Comparison of ENCODE assay signal across 9 mouse cellular contexts in the genomic region with DNA sequence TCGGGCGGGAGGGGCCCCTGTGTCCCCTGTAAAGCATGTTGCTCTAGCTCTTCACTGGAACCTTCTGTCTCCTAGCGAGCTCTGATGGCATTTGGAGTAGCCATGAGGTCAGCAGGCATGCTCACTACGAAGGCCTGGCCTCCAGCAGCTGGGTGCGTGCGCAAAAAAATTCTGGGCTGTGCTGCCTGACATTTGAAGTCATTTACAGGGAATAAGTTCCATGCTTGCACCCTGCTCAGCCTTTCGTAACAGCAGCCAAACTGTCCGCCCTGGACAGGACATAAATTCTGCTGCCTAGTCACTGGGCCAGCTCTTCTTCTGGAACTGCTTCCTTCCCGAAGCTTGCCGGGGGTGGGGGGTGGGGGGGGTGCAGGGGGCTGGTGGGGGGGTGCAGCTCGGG. TPM values are rescaled to one million over a fixed set of nuclear protein-coding genes. Genes with fewer than 3 reads are reported as not detected.
DNase-seq lines count a peak whose midpoint lies in the region; ATAC-seq and TF ChIP-seq lines count a peak whose summit lies in the region.
"Had no signal": no experiment of that assay in that cellular context is flagged by ENCODE, and none has a peak within 500 bp of the region (broad histone marks: within the 10 kb centered on the region; RNA-seq: fewer than 3 reads in every experiment).

No protein-coding gene starts in this region.

- no peaks in the 10 kb centered on the region for H3K27me3 ChIP-seq in embryonic facial prominence, embryonic 14.5 days (replicated peaks; ENCODE audit: control insufficient read depth, insufficient read depth, low read length)
- no peaks in the 10 kb centered on the region for H3K27me3 ChIP-seq in kidney, postnatal 0 days (ENCODE audit: insufficient read depth, low read length)
- H3K27me3 ChIP-seq in stomach, postnatal 0 days (ENCODE audit: control insufficient read depth, insufficient read depth, low read length): no peaks in the 10 kb centered on the region

- WGBS in embryonic facial prominence, embryonic 14.5 days: 45% methylated on average over 11 of the region's 11 CpGs
- 14% methylated on average over 11 of the region's 11 CpGs for WGBS in kidney, postnatal 0 days
- WGBS in stomach, postnatal 0 days: 49% methylated on average over 11 of the region's 11 CpGs

- no peak for TF ChIP-seq EP300 in stomach, postnatal 0 days (optimal IDR thresholded peaks at IDR 0.05)

- H3K9ac ChIP-seq in embryonic facial prominence, embryonic 14.5 days (ENCODE audit: low read depth, low read length): no peak overlapping the region
- H3K9ac ChIP-seq in kidney, postnatal 0 days (ENCODE audit: low read depth, low read length): no peak overlapping the region
- no peak overlapping the region for H3K9ac ChIP-seq in stomach, postnatal 0 days (ENCODE audit: low read length)

- H3K4me3 ChIP-seq in embryonic facial prominence, embryonic 14.5 days (ENCODE audit: low read depth, low read length): no peak overlapping the region
- no peak overlapping the region for H3K4me3 ChIP-seq in kidney, postnatal 0 days (replicated peaks; ENCODE audit: low read depth, low read length)
- no peak overlapping the region for H3K4me3 ChIP-seq in stomach, postnatal 0 days (ENCODE audit: low read depth, low read length)
- H3K4me3 ChIP-seq: myocyte had no signal

- H3K27ac ChIP-seq in embryonic facial prominence, embryonic 14.5 days (replicated peaks; ENCODE audit: low read depth, low read length): no peak overlapping the region
- H3K27ac ChIP-seq in kidney, postnatal 0 days: peak overlapping the region; percentile 66; the same call in 1 of the 2 replicates
- H3K27ac ChIP-seq in stomach, postnatal 0 days (replicated peaks): no peak overlapping the region

- peak; percentile 44 for DNase-seq in ovary, postnatal 36 days (ENCODE audit: low spot score)
- no peak for DNase-seq in ovary, postnatal 10 days (ENCODE audit: low spot score)
- DNase-seq in embryonic facial prominence, embryonic 14.5 days (ENCODE audit: low spot score): peak; percentile 16
- DNase-seq in kidney, postnatal 0 days (ENCODE audit: low spot score): peak; percentile 87
- no peak for DNase-seq in stomach, postnatal 0 days (ENCODE audit: low spot score)
- DNase-seq in cerebellum, adult 9-11 months: no peak
- DNase-seq in frontal cortex, postnatal 10 days (ENCODE audit: low spot score in 2 of 2): no peak
- DNase-seq: gastrocnemius, postnatal 10 days had no signal

- peaks cover 7% of the 10 kb centered on the region; the same call in 1 of the 2 replicates for H3K4me1 ChIP-seq in embryonic facial prominence, embryonic 14.5 days (ENCODE audit: control insufficient read depth, insufficient read depth, low read length)
- peaks cover 5% of the 10 kb centered on the region; the same call in 1 of the 2 replicates for H3K4me1 ChIP-seq in kidney, postnatal 0 days (replicated peaks; ENCODE audit: insufficient read depth, low read length)
- H3K4me1 ChIP-seq in stomach, postnatal 0 days (replicated peaks; ENCODE audit: control insufficient read depth, insufficient read depth): no peaks in the 10 kb centered on the region

- no peak for TF ChIP-seq CTCF in kidney, postnatal 0 days (IDR thresholded peaks at IDR 0.05; ENCODE audit: low read depth)
- no peak for TF ChIP-seq CTCF in stomach, postnatal 0 days (IDR thresholded peaks at IDR 0.05; ENCODE audit: low read depth)

- no peak for ATAC-seq in embryonic facial prominence, embryonic 14.5 days (ENCODE audit: low read depth)
- 0 out of 2 replicates have a peak, but pooled peaks have one; percentile 21 for ATAC-seq in kidney, postnatal 0 days (replicated peaks; ENCODE audit: low FRiP score, low read depth)
- ATAC-seq in stomach, postnatal 0 days (ENCODE audit: low FRiP score, low TSS enrichment): peak; percentile 26; the same call in 1 of the 2 replicates

- H3K9me3 ChIP-seq in embryonic facial prominence, embryonic 14.5 days (ENCODE audit: control insufficient read depth, low read length): no peaks in the 10 kb centered on the region
- H3K9me3 ChIP-seq in kidney, postnatal 0 days (replicated peaks; ENCODE audit: low read length): no peaks in the 10 kb centered on the region
- H3K9me3 ChIP-seq in stomach, postnatal 0 days (ENCODE audit: control insufficient read depth, low read length): no peaks in the 10 kb centered on the region

- no peak overlapping the region for H3K4me2 ChIP-seq in embryonic facial prominence, embryonic 14.5 days (ENCODE audit: low read depth, low read length)
- no peak overlapping the region for H3K4me2 ChIP-seq in kidney, postnatal 0 days (ENCODE audit: low read length)
- H3K4me2 ChIP-seq in stomach, postnatal 0 days (replicated peaks; ENCODE audit: low read depth): no peak overlapping the region

- H3K36me3 ChIP-seq in embryonic facial prominence, embryonic 14.5 days (ENCODE audit: control insufficient read depth, insufficient read depth, low read length): no peaks in the 10 kb centered on the region
- H3K36me3 ChIP-seq in kidney, postnatal 0 days (ENCODE audit: insufficient read depth, low read length): no peaks in the 10 kb centered on the region
- H3K36me3 ChIP-seq in stomach, postnatal 0 days (ENCODE audit: control insufficient read depth, insufficient read depth, low read length): no peaks in the 10 kb centered on the region

RNA-seq across cellular contexts. Expression of a gene that starts 20.0 kb away (rescaled TPM):
- 70.3 and 90.3 TPM in 2 replicates for polyA plus RNA-seq in embryonic facial prominence, embryonic 14.5 days (2014; fragmentation: Nextera tagmentation; extraction: Ambion mirVana)
- 42.8 and 53.9 TPM in 2 replicates for polyA plus RNA-seq in kidney, postnatal 0 days (2015; fragmentation: Nextera tagmentation; extraction: Ambion mirVana)
- 26.9 and 34.9 TPM in 2 replicates for polyA plus RNA-seq in stomach, postnatal 0 days (2015; fragmentation: Nextera tagmentation; extraction: Ambion mirVana)

RNA-seq across cellular contexts. Expression of a gene that starts 22.2 kb away (rescaled TPM):
- polyA plus RNA-seq in embryonic facial prominence, embryonic 14.5 days (2014; fragmentation: Nextera tagmentation; extraction: Ambion mirVana): 2.8 and 4.2 TPM in 2 replicates
- polyA plus RNA-seq in kidney, postnatal 0 days (2015; fragmentation: Nextera tagmentation; extraction: Ambion mirVana): 7.4 and 8.3 TPM in 2 replicates
- polyA plus RNA-seq in stomach, postnatal 0 days (2015; fragmentation: Nextera tagmentation; extraction: Ambion mirVana): 6.1 and 6.9 TPM in 2 replicates

RNA-seq across cellular contexts. Expression of a gene that starts 27.2 kb away (rescaled TPM):
- 10.0 and 10.6 TPM in 2 replicates for polyA plus RNA-seq in embryonic facial prominence, embryonic 14.5 days (2014; fragmentation: Nextera tagmentation; extraction: Ambion mirVana)
- polyA plus RNA-seq in kidney, postnatal 0 days (2015; fragmentation: Nextera tagmentation; extraction: Ambion mirVana): 13.6 and 17.4 TPM in 2 replicates
- polyA plus RNA-seq in stomach, postnatal 0 days (2015; fragmentation: Nextera tagmentation; extraction: Ambion mirVana): 6.3 and 6.9 TPM in 2 replicates

RNA-seq across cellular contexts. Expression of a gene that starts 57.3 kb away (rescaled TPM):
- polyA plus RNA-seq in embryonic facial prominence, embryonic 14.5 days (2014; fragmentation: Nextera tagmentation; extraction: Ambion mirVana): 72.5 and 81.2 TPM in 2 replicates
- 63.7 and 66.1 TPM in 2 replicates for polyA plus RNA-seq in kidney, postnatal 0 days (2015; fragmentation: Nextera tagmentation; extraction: Ambion mirVana)
- 36.1 and 37.3 TPM in 2 replicates for polyA plus RNA-seq in stomach, postnatal 0 days (2015; fragmentation: Nextera tagmentation; extraction: Ambion mirVana)

Comparison
In these comparisons a context has a peak if more than half of its experiments do, and no peak if none do; other contexts are left out.
1. DNase-seq: peak in ovary, postnatal 36 days (single experiment), embryonic facial prominence, embryonic 14.5 days (single experiment) and kidney, postnatal 0 days (single experiment); none in ovary, postnatal 10 days (single experiment), stomach, postnatal 0 days (single experiment), cerebellum, adult 9-11 months (single experiment) and frontal cortex, postnatal 10 days (0 of 2).